Mouse (Mus musculus) liver, embryonic 16.5 days (tissue): ENCODE results near the gene Hebp1. TPM values are rescaled to one million over a fixed set of nuclear protein-coding genes. Genes with fewer than 3 reads are reported as not detected.

Experiments used
- ATAC-seq: fragments of 200-750 bp; cut with Nextera tagmentation; 2 replicates; pipeline ENCODE4 v1.8.0; 2017; ENCODE audit warnings: low read depth, mild to moderate bottlenecking, moderate number of reproducible peaks, moderate library complexity
- H3K27ac ChIP-seq: fragments of 300-500 bp; sonication (generic); 2 replicates; pipeline ENCODE4 v1.5.1; 2014; ENCODE audit warnings: mild to moderate bottlenecking, low read length
- H3K27me3 ChIP-seq: fragments of 300-500 bp; sonication (generic); 2 replicates; pipeline ENCODE4 v1.6.1; 2014; ENCODE audit warnings: low read depth, low read length, mixed read lengths; ENCODE audit not compliant: control insufficient read depth, insufficient read depth
- H3K36me3 ChIP-seq: fragments of 300-500 bp; sonication (generic); 2 replicates; pipeline ENCODE4 v1.6.1; 2014; ENCODE audit warnings: mild to moderate bottlenecking; ENCODE audit not compliant: control insufficient read depth, insufficient read depth
- H3K4me1 ChIP-seq: fragments of 300-500 bp; sonication (generic); 2 replicates; pipeline ENCODE4 v1.6.1; 2014; ENCODE audit warnings: low read depth, low read length, mixed read lengths; ENCODE audit not compliant: control insufficient read depth
- H3K4me2 ChIP-seq: fragments of 300-500 bp; sonication (generic); 2 replicates; pipeline ENCODE4 v1.6.1; 2014; ENCODE audit warnings: low read depth, low read length, mixed read lengths
- H3K4me3 ChIP-seq: fragments of 300-500 bp; sonication (generic); 2 replicates; pipeline ENCODE4 v1.5.1; 2014; ENCODE audit warnings: low read depth, mild to moderate bottlenecking, low read length
- H3K9ac ChIP-seq: fragments of 300-500 bp; sonication (generic); 2 replicates; pipeline ENCODE4 v1.6.1; 2014; ENCODE audit warnings: low read depth, low read length
- H3K9me3 ChIP-seq: fragments of 300-500 bp; sonication (generic); replicated peaks from 2 replicates; pipeline ENCODE4 v1.6.1; 2016; ENCODE audit warnings: low read length; ENCODE audit not compliant: control insufficient read depth
- WGBS: fragments of 180-500 bp; shearing (Covaris S2); extraction: QIAGEN DNeasy Blood & Tissue Kit; methylation state at CpG from one replicate; pipeline ENCODE4 v1.1.7; 2014; ENCODE audit not compliant: insufficient replicate concordance; 5-methylcytosine and 5-hydroxymethylcytosine counted together
- polyA plus RNA-seq: library from polyadenylated mRNA; unstranded; fragments of >200 nt; fragmentation: Nextera tagmentation; extraction: Ambion mirVana; gene quantifications from 2 replicates; pipeline ENCODE4 v1.2.1, GENCODE M21; 2015

Gene Hebp1
- polyA plus RNA-seq, 1 experiment from 2014 or later = 134 TPM

GRCm38 (mm10) chr6:135203737-135204136 is 5.9 kb upstream of the Hebp1 start:
- Histone ChIP-seq H3K4me2 (peak overlapping the region; percentile 50; the same call in 1 of the 2 replicates), H3K4me1 (peaks cover 44% of the 10 kb centered on the region), H3K27me3 (no peaks in the 10 kb centered on the region), H3K9ac (peak overlapping the region; percentile 35; the same call in 1 of the 2 replicates), H3K9me3 (no peaks in the 10 kb centered on the region), H3K36me3 (no peaks in the 10 kb centered on the region), H3K4me3 (no peak overlapping the region), H3K27ac (peak overlapping the region; percentile 72)
- WGBS = 72% methylated on average over 6 of the region's 6 CpGs
- no peak for ATAC-seq

- no peak overlapping the region for H3K27ac ChIP-seq
- H3K9me3 ChIP-seq = no peaks in the 10 kb centered on the region
- H3K9ac ChIP-seq = no peak overlapping the region
- WGBS = 88% methylated on average over 6 of the region's 6 CpGs
- no peaks in the 10 kb centered on the region for H3K36me3 ChIP-seq
- peaks cover 44% of the 10 kb centered on the region for H3K4me1 ChIP-seq
- no peak for ATAC-seq
- no peaks in the 10 kb centered on the region for H3K27me3 ChIP-seq
- no peak overlapping the region for H3K4me3 ChIP-seq
- H3K4me2 ChIP-seq = no peak overlapping the region
Measured at GRCm38 (mm10) chr6:135202668-135203067, 4.8 kb upstream of the Hebp1 start.

DNA sequence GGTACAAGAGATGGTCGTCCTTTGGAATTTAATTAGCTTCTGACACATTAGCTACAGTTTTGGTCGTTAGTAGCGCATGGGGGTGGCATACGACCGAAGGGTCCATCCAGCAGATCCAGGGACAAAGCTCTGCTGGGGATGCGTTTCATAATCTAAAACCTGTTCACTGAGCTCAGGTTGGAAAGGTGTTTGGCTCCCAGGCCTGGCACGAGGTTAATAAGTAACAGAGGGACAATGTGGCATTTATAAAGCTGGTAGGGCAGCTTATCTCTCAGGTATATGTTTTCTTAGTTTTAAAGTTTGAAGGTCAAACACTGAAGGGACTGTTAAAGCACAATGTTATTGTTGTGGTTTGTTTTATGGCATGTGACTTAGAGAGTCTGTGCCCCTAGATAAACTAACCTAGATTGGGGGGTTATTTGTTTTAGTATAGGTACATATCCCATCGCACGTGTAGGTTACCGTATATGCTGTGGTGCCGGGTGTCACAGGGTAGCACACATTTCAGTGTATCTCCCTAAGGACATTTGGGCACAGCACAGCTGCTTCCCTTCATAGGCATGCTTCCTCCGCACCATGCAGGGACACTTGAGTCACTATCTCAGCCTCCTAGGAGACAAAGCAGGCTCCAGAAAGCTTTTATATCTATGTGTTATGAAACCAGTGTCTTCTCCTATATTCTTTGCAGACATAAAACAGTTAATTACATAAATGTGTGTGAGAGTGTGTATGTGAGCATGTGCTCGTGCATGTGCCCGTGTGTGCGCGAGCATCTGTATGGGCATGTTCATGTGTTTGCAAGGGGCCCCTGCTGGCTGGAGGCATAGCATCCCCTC is 2.5 kb upstream of the Hebp1 start:
- 70% methylated on average over 16 of the region's 16 CpGs for WGBS
- Histone ChIP-seq H3K27ac (peak overlapping the region; percentile 99), H3K9ac (peak overlapping the region; percentile 97), H3K4me1 (peaks cover 40% of the 10 kb centered on the region), H3K9me3 (no peaks in the 10 kb centered on the region), H3K4me3 (peak overlapping the region; percentile 94), H3K4me2 (peak overlapping the region; percentile 78), H3K36me3 (no peaks in the 10 kb centered on the region), H3K27me3 (no peaks in the 10 kb centered on the region)
- ATAC-seq = no peak

DNA sequence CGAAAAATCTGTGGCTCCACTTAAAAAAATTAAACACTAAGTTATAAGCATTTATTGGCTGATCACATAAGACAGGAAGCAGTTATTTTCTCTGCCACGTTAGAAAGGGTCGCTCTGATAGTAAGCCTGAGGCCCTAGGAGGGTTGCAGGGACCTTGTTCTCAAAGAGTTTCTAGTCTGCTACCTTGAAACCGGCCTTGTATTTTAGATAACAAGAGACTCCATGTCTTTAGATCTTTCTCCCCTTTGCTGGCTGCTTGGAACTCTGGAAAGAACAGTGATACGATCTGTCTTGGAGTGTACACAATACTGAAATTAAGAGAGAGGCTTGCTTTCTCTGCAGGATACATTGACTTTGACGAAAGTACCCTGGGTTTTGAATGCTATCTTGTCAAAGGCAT is 904 bp upstream of the Hebp1 start:
- peak overlapping the region; percentile 99 for H3K27ac ChIP-seq
- H3K9me3 ChIP-seq = no peaks in the 10 kb centered on the region
- ATAC-seq = no peak
- no peaks in the 10 kb centered on the region for H3K27me3 ChIP-seq
- peak overlapping the region; percentile 94 for H3K4me3 ChIP-seq
- H3K9ac ChIP-seq = peak overlapping the region; percentile 97
- H3K36me3 ChIP-seq = peaks cover 7% of the 10 kb centered on the region; the same call in 1 of the 2 replicates
- H3K4me2 ChIP-seq = peak overlapping the region; percentile 78
- H3K4me1 ChIP-seq = peaks cover 38% of the 10 kb centered on the region
- 20% methylated on average over 6 of the region's 6 CpGs for WGBS

GRCm38 (mm10) chr6:135197446-135197845 is 376 bp downstream of the Hebp1 start:
- WGBS = 10% methylated on average over 7 of the region's 7 CpGs
- Histone ChIP-seq H3K4me1 (peaks cover 40% of the 10 kb centered on the region), H3K4me3 (peak overlapping the region; percentile 94), H3K27ac (peak overlapping the region; percentile 99), H3K9me3 (no peaks in the 10 kb centered on the region), H3K9ac (peak overlapping the region; percentile 97), H3K4me2 (peak overlapping the region; percentile 78), H3K27me3 (no peaks in the 10 kb centered on the region), H3K36me3 (peaks cover 17% of the 10 kb centered on the region; the same call in 1 of the 2 replicates)
- peak; percentile 4; the same call in 1 of the 2 replicates for ATAC-seq

- peak; percentile 79 for ATAC-seq
- H3K4me3 ChIP-seq = peak overlapping the region; percentile 94
- 19% methylated on average over 8 of the region's 8 CpGs for WGBS
- H3K4me2 ChIP-seq = peak overlapping the region; percentile 78
- peak overlapping the region; percentile 99 for H3K27ac ChIP-seq
- peaks cover 40% of the 10 kb centered on the region for H3K4me1 ChIP-seq
- H3K27me3 ChIP-seq = no peaks in the 10 kb centered on the region
- H3K9me3 ChIP-seq = no peaks in the 10 kb centered on the region
- peak overlapping the region; percentile 97 for H3K9ac ChIP-seq
- peaks cover 17% of the 10 kb centered on the region; the same call in 1 of the 2 replicates for H3K36me3 ChIP-seq
Measured at GRCm38 (mm10) chr6:135196707-135197106, 1.1 kb downstream of the Hebp1 start.

GRCm38 (mm10) chr6:135194907-135195306 is 2.9 kb downstream of the Hebp1 start:
- 60% methylated on average over 4 of the region's 4 CpGs for WGBS
- ATAC-seq = peak; percentile 32
- peak overlapping the region; percentile 73 for H3K27ac ChIP-seq
- H3K4me1 ChIP-seq = peaks cover 29% of the 10 kb centered on the region
- H3K4me2 ChIP-seq = peak overlapping the region; percentile 78
- H3K36me3 ChIP-seq = peaks cover 17% of the 10 kb centered on the region; the same call in 1 of the 2 replicates
- H3K9ac ChIP-seq = peak overlapping the region; percentile 0
- no peaks in the 10 kb centered on the region for H3K27me3 ChIP-seq
- H3K9me3 ChIP-seq = no peaks in the 10 kb centered on the region
- peak overlapping the region; percentile 94 for H3K4me3 ChIP-seq

- Histone ChIP-seq H3K27me3 (no peaks in the 10 kb centered on the region), H3K4me3 (no peak overlapping the region), H3K9me3 (no peaks in the 10 kb centered on the region), H3K27ac (no peak overlapping the region), H3K9ac (no peak overlapping the region), H3K4me1 (peaks cover 24% of the 10 kb centered on the region), H3K36me3 (peaks cover 17% of the 10 kb centered on the region; the same call in 1 of the 2 replicates), H3K4me2 (no peak overlapping the region)
- WGBS = 69% methylated on average over 4 of the region's 4 CpGs
- ATAC-seq = no peak
Measured at GRCm38 (mm10) chr6:135193733-135194132, 4.1 kb downstream of the Hebp1 start.

GRCm38 (mm10) chr6:135192993-135193392 is 4.8 kb downstream of the Hebp1 start:
- no peak overlapping the region for H3K4me2 ChIP-seq
- no peaks in the 10 kb centered on the region for H3K9me3 ChIP-seq
- H3K27me3 ChIP-seq = no peaks in the 10 kb centered on the region
- 85% methylated on average over 8 of the region's 8 CpGs for WGBS
- H3K9ac ChIP-seq = no peak overlapping the region
- no peak overlapping the region for H3K27ac ChIP-seq
- ATAC-seq = no peak
- peaks cover 17% of the 10 kb centered on the region; the same call in 1 of the 2 replicates for H3K36me3 ChIP-seq
- H3K4me3 ChIP-seq = no peak overlapping the region
- H3K4me1 ChIP-seq = peaks cover 24% of the 10 kb centered on the region
